In genomic region chr9:65728588-65728987, GRCm38 (mm10) we compare ENCODE assay signal across 15 mouse cellular contexts.
"Had no signal": no experiment of that assay in that cellular context is flagged by ENCODE, and none has a peak within 500 bp of the region (broad histone marks: within the 10 kb centered on the region; RNA-seq: fewer than 3 reads in every experiment).

No protein-coding gene starts in this region.

- DNase-seq: heart, postnatal 10 days; heart, postnatal 14 days; heart, postnatal 36 days; kidney, adult 11 months; kidney, adult 18-20 months; kidney, adult 2 months; kidney, adult 8-10 months; kidney, adult 9 months; kidney, postnatal 10 days; kidney, postnatal 14 days; kidney, postnatal 25 days; kidney, postnatal 36 days; kidney, postnatal 4 days; layer of hippocampus, adult 9-11 months; layer of hippocampus, postnatal 36 days had no signal
